Mouse (Mus musculus) right cerebral cortex, adult 2 months (tissue): ENCODE data around the gene 4933402D24Rik.

Source experiments
- DNase-seq, 2 experiments: peaks; one replicate each; pipeline ENCODE4 v3.0.0; 2021 to 2022; ENCODE audit warnings: low spot score in 2 of 2

Gene 4933402D24Rik

DNA sequence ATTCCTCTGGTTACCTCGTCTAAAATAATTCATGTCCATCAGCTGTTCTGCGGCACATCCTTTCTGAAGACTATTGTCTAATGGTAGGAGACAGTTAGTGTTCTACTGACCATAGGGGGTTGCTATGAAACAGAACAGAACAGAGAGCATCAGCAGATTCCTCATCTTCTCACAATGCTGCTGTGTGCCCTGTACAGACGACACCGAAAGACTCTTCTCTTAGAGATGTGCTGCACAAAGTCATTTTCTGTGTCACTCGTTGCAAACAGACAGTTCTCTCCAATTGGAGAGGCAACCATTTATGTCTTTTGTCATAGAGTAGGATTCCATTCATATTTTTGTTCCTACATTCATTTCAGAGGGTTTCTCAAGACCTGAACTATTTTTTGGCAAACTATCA, at the start of gene 4933402D24Rik:
TSS of gene 4933402D24Rik (minus strand) at position 101 of the 400 bp plus-strand sequence.
- DNase-seq, result no peak

DNA sequence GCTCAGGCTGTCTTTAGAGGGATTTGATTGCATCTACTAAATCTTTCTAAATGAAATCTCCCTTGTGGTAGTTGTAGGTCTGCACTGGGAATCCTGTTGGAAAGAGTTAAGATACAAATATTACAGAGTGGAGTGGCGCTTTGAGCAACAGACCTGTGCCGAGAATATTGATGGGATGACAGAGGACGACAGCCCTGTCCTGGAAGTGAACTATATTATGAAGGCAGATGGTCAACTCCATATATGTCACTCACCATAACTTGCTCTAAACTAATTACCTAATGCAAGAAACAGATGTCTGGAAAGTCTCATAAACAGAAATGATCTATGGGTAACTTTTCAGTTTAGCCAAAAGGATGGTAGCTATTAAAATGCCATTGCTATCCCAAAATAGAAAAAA, 39.5 kb upstream of the 4933402D24Rik start:
- no peak for DNase-seq

DNA sequence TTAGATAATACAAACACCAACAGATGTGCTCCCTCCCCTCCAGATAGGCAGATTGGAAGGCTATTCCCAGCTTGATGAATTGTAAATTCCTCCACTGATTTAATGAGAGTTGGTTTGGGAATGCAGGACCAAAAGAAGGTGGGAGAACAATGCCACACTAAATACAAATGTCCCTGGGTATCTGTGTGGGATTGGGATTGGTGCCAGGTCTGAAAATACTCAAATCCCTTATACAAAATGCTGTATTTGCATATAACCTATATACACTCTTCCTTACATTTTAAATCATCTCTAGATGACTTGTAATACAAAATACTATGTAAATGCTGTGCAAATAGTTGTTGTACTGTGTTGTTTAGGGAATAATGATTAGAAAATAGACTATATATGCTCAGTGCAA, 36.0 kb upstream of the 4933402D24Rik start:
- peak in 1 of 2 experiments; percentile 7 for DNase-seq

DNA sequence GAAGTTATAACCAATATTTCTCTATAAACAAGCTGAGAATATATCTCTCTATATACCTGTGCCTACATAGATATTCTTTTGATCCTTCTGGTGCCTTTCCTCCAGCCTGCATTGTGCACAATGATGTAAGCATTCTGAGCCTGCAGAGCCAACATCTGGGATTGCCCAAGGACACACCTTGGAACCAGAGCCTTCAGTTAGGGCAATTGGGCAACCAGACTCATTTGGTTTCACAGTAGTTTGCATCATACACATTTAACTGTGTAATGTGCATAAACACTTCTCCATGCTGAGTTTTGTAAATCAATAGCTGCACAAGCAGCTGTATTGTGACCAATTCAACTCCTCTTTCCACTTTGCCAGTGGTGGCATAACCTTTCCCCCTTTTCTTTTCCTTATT, 25.3 kb upstream of the 4933402D24Rik start:
- DNase-seq, result no peak

DNA sequence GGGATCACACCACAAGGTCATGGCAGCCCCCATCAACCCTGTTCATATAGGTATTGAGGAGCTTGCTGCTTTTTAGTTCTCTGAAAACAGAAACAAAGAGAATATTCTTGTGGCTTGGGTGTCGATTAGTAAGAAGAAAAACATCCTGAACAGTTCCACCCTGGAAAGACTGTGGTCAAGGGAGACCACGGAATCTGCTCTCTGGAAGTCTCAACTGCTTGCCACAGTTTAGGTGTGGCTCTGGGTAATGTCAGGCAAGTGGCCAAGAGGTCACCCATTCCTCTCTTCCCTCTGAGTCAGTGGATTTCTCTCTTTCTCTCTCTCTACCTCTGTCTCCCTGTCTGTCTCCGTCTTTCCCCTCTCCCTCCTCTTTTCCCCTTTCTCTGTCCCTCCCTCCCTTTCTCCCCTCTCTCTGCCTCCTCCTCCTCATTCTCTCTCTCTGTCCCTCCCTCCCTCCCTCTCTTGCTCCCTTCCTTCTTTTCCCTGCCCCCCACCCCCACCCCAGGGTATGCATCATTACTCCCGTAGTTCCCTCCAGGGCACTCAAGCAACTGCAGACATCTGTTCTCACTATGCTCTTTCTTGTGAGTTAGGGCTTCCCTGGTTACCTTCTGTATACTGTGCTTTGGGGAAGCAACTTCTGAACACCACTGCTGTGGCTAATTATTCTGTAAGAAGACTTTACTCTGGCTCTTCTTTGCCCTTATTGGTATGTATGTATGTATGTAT, 8.0 kb upstream of the 4933402D24Rik start:
- no peak for DNase-seq

DNA sequence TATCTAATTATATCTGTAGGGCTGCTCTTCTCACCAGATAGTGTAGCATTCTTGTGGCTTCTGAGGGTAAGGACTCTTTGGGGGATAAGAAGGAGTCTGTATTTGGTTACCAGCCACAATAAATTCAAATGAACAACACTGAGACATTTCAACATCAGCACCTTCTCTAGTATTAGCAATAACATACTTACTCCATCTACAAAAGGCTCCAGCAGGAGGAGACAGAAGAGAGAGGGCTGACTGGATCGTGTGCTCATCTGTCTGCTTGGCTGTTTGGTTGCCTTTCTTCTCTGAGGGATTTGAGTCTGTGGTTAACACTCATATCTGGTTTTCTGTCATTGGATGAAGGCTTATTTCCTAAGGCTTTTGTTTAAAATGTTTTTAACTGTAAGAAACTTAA, 7.3 kb upstream of the 4933402D24Rik start:
- no peak for DNase-seq

DNA sequence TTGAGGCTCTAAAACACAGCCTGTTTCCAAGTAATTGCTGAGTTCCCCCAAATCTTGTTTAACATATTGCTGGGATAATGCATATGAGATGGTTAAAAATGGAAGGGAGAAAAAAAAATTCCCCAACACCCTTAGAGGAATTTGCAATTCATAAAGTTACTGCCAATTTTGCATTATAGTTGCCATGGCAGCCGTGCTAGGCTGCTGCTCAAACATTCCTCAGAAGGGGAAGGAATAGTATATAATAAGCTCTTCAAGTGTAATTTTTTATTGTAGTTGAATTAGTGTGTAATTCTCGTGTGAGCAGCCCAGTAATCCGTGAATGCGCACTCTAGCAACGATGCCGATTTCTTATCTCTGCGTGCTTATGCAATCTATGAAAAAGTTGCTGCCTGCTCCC, 1.2 kb upstream of the 4933402D24Rik start:
- peak; percentile 44 to 47 for DNase-seq

DNA sequence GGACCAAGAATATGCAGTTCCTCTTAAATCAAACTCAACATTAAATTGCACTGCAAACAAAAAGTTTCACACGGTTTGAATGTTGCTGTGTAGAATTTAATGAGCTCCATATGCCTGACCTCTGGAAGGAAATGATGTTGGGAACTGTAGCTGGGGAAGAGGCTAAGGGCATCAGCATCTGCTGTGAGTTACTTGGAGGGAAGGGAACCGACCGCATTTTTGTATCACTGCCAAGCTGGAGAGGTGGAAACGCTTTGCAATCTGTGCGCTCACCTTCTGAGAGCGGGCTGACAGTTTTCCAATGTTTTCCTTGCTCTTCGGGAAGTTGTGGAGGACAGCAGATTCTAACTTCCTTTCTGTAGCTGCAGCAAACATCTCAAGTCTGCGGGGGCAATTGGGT, 955 bp downstream of the 4933402D24Rik start:
- no peak for DNase-seq

DNA sequence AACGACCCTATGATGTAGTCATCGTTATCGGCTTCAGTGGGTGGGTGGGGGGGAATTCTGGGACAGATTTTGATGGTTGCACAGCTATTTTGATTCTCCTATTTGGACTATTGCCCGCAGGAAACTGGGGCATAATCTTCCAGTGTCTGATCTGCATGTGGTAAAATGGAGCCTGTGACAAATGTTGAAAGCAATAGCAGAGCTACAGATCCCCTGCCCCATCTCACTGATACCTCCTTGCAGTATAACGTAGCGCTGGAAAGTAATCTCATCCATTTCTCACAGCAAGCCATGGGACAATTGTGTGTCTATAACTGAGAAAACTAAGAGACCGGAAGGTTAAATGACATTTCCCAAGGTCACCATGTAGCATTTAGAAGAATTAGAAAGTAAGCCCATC, 4.7 kb downstream of the 4933402D24Rik start:
- DNase-seq, result no peak

DNA sequence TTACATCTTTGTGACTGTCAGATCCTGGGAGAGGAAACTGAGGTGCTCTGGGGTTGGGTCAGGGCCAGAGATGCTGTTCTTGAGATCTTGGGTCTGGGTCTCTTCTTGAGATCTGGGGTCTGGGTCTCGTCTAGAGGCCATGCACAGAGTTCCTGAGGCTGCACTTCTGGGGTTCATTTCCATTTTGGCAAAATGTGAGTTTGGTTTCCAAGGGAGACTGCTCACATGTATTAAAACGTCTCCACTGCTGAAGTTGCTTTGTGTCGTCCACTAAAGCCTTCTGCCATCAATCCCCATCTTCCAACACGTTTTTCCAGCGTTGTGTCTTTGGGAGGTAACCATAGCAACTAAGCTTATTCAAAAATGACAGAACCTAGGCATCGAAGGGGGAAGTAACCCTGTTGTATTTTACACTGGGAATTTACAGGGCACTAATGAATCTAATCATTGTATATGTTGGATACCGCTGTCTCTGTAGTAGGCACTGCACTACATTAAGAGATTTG, 5.1 kb downstream of the 4933402D24Rik start:
- DNase-seq, result no peak

DNA sequence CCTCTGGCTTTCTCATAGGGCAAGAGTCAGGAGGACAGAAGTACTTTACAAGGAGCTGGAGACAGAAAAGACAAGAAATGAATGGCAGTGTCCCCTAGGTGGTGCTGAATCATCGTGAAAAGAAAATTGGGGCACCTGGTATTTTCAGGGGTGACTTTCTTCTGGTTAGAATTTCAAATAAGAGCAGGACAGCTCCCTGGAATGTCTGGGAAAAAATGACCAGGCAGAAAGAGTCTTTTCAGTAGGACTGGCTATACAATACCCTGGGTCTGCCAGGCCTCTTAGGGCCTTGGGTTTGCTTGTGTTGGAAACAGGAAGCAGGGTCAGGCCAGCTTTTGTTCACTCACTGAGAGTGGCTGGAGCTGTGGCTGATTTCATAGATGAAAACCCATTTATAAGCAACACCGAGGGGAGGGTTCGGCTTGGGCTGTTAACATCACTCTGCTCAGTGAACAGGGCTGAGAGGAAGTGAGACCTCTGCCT, 5.8 kb downstream of the 4933402D24Rik start:
- DNase-seq, result peak; percentile 67 to 82

DNA sequence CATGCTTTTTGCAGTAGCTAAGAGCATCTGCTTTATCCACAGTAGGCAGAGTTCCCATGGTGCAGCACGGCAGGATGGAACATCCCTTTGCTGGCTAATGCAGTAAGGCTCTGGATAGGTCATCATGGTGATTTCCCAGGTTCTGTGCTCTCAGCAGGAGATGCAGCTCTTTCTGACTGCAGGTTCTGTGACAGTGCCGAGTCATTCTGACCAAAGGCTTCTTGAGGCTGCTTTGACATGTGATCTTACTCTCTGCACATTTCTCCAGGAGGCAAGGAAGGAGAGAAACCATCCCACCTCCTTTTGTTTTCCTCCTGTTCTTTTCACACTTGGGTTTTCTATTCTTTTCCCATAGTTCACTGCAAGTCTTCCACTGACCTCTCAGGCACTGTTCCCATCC, 13.1 kb downstream of the 4933402D24Rik start:
- no peak for DNase-seq

DNA sequence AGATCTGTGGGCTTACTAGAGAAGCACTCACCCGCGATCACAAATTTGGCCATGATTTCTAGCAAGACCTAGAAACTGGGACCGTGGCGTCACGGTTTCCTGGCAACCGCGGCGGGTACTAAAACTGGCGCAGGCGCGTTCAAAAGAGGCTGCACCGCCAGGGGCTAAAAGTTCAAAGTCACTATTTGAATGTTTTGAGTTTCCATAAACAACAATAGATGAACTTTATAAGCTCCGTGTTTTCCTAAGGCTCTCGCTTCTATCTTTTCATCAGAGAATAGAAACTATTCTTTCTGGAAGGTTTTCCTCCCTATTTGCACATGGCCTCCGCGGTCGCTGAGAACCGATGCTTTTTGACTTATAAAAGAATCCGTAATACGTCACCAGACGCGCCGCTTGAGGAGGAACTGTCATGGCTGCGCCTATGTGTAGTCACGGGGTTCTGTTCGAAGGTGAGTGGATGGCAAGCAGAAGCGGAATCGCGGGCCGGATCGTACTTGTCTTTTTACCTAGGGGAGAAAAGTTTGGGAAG, 38.8 kb downstream of the 4933402D24Rik start, which contains the start of the genes Mdh1b and Fastkd2:
TSS of gene Mdh1b (minus strand) at position 79 of the 532 bp plus-strand sequence.
TSS of gene Fastkd2 (plus strand) at position 375 of the 532 bp plus-strand sequence.
- DNase-seq, result peak; percentile 93 to 94

DNA sequence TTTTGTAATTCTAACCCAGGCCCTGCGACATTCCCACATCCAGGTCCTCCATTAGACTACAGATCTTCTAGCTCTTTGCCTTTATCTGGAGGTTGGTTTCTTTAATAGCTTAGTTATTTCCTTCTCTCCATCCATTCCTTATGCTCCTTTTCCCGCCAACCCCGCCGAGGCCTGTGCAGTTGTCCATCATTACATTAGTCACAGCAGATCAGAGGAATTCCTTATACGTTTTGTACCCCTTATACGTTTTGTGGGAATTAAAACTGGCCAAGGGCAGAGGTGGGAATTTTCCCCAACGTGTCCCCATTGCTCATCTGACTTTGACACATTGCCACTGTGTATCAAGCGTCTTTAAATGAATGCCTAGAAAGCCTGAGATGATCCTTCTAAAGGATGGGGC, 39.3 kb downstream of the 4933402D24Rik start:
- no peak for DNase-seq

DNA sequence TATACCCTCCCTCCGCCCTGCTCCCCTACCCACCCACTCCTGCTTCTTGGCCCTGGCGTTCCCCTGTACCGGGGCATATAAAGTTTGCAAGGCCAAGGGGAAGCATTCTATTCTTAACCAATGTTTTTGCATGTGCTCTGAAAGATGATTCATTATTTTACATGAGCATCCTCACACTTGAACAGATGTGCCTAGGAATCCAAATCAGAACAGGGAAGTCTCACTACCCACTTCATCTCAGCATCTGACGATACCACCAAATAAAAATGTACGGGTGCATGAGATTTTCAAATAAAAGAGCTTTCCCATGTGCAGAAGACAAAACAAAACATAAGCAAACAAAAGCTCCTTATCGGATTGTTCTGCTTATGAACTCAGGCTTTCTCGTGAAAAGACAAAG, 48.9 kb downstream of the 4933402D24Rik start:
- peak; percentile 14 to 20 for DNase-seq

DNA sequence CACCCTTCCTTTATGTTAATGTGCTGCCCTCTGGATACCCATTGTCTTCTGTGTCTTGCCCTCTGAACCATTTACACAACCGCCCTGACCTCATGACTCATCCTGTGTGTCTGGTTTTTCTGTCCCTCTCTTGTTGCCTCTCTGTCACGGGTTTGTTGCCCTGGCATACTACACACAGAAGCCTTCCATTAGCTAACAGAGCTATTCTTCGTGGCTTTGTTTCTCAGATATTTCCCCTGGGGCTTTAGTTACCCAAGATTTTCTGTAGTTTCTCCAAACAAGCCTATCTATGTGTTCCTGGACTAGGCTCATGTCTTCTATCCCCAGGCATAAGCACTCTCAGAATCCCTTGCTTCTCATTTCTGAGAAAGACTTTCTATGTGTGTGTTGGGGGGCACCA, 60.2 kb downstream of the 4933402D24Rik start:
- DNase-seq, result no peak

DNA sequence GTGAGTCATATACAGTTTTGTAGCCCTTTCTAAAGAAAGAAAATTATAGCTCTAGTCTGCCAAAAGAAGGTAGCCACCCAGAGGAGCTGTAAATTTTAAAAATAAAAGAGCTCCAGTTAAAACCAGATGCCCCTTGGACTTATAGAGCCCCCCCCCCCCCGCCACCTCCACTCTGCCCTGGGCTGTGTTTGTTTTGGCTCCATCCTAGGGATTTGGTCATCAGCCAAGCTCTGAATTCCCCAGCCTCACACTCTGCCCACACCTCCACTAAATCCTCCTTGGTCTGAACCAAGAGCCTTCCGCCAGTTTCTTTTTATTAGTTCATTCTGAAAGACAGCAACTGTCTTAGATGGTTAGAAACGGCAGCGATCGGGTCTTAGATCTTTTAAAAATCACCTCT, 63.3 kb downstream of the 4933402D24Rik start:
- DNase-seq, result no peak
